Mouse (Mus musculus): ENCODE measurements around the gene Ppp1r3g. TPM values are rescaled to one million over a fixed set of nuclear protein-coding genes. Genes with fewer than 3 reads are reported as not detected.
"Not testable (repeated sequence)": the region's sequence is repeated elsewhere in the genome, so short reads cannot be mapped to it uniquely, and the experiment has no call there.

Gene Ppp1r3g
- polyA plus RNA-seq, 1 experiment from 2014 or later: 0.70 TPM

GRCm38 (mm10) chr13:35968131-35968718, 9.6 kb downstream of the Ppp1r3g start:
- Histone ChIP-seq H3K9ac (peak overlapping the region; percentile 51), H3K9me3 (no peaks in the 10 kb centered on the region), H3K27ac (no peak overlapping the region), H3K4me3 (replicated peaks) (peak overlapping the region; percentile 62), H3K27me3 (replicated peaks) (peaks cover 16% of the 10 kb centered on the region), H3K4me1 (replicated peaks) (0 out of 2 replicates have a peak, but pooled peaks cover 9% of the 10 kb centered on the region), H3K36me3 (no peaks in the 10 kb centered on the region), H3K4me2 (replicated peaks) (peak overlapping the region; percentile 100)
- peak; percentile 78 for ATAC-seq
- WGBS: under 1% methylated on average over 38 of the region's 38 CpGs

GRCm38 (mm10) chr13:35968719-35969430, 10.2 kb downstream of the Ppp1r3g start:
- H3K4me3 ChIP-seq (replicated peaks): peak overlapping the region; percentile 62
- no peak overlapping the region for H3K27ac ChIP-seq
- WGBS: under 1% methylated on average over 57 of the region's 57 CpGs
- H3K36me3 ChIP-seq: no peaks in the 10 kb centered on the region
- peak; percentile 76 for ATAC-seq
- H3K4me1 ChIP-seq (replicated peaks): 0 out of 2 replicates have a peak, but pooled peaks cover 9% of the 10 kb centered on the region
- no peaks in the 10 kb centered on the region for H3K9me3 ChIP-seq
- peak overlapping the region; percentile 100 for H3K4me2 ChIP-seq (replicated peaks)
- peak overlapping the region; percentile 51 for H3K9ac ChIP-seq
- peaks cover 16% of the 10 kb centered on the region for H3K27me3 ChIP-seq (replicated peaks)

GRCm38 (mm10) chr13:35969431-35969721, 10.7 kb downstream of the Ppp1r3g start:
- Histone ChIP-seq H3K4me2 (replicated peaks) (peak overlapping the region; percentile 100), H3K27ac (no peak overlapping the region), H3K36me3 (no peaks in the 10 kb centered on the region), H3K27me3 (replicated peaks) (peaks cover 16% of the 10 kb centered on the region), H3K4me3 (replicated peaks) (peak overlapping the region; percentile 62), H3K9me3 (no peaks in the 10 kb centered on the region), H3K9ac (peak overlapping the region; percentile 51; the same call in 1 of the 2 replicates), H3K4me1 (replicated peaks) (0 out of 2 replicates have a peak, but pooled peaks cover 9% of the 10 kb centered on the region)
- WGBS: 1% methylated on average over 18 of the region's 18 CpGs
- ATAC-seq: no peak; the same call in 1 of the 2 replicates

GRCm38 (mm10) chr13:35969829-35970228, 11.2 kb downstream of the Ppp1r3g start:
- H3K4me1 ChIP-seq (replicated peaks): 0 out of 2 replicates have a peak, but pooled peaks cover 9% of the 10 kb centered on the region
- H3K4me3 ChIP-seq (replicated peaks): peak overlapping the region; percentile 62
- H3K4me2 ChIP-seq (replicated peaks): peak overlapping the region; percentile 100
- H3K9ac ChIP-seq: no peak overlapping the region
- 44% methylated on average over 9 of the region's 9 CpGs for WGBS
- no peak for ATAC-seq
- H3K27me3 ChIP-seq (replicated peaks): peaks cover 16% of the 10 kb centered on the region
- H3K36me3 ChIP-seq: no peaks in the 10 kb centered on the region
- H3K9me3 ChIP-seq: no peaks in the 10 kb centered on the region
- H3K27ac ChIP-seq: no peak overlapping the region

- H3K4me2 ChIP-seq (replicated peaks): no peak overlapping the region
- H3K27me3 ChIP-seq (replicated peaks): no peaks in the 10 kb centered on the region
- H3K4me1 ChIP-seq (replicated peaks): no peaks in the 10 kb centered on the region
- H3K4me3 ChIP-seq (replicated peaks): no peak overlapping the region
- no peaks in the 10 kb centered on the region for H3K9me3 ChIP-seq
- no peak overlapping the region for H3K9ac ChIP-seq
- no peak for ATAC-seq
- no peak overlapping the region for H3K27ac ChIP-seq
- 90% methylated on average over 7 of the region's 7 CpGs for WGBS
- no peaks in the 10 kb centered on the region for H3K36me3 ChIP-seq
Observed at GRCm38 (mm10) chr13:35976912-35977311, 18.3 kb downstream of the Ppp1r3g start.

GRCm38 (mm10) chr13:35980471-35980870, 21.8 kb downstream of the Ppp1r3g start:
- no peaks in the 10 kb centered on the region for H3K36me3 ChIP-seq
- no peak overlapping the region for H3K4me3 ChIP-seq (replicated peaks)
- no peaks in the 10 kb centered on the region for H3K27me3 ChIP-seq (replicated peaks)
- 80% methylated on average over 4 of the region's 4 CpGs for WGBS
- H3K4me1 ChIP-seq (replicated peaks): no peaks in the 10 kb centered on the region
- no peak overlapping the region for H3K4me2 ChIP-seq (replicated peaks)
- no peak for ATAC-seq
- H3K27ac ChIP-seq: no peak overlapping the region
- no peaks in the 10 kb centered on the region for H3K9me3 ChIP-seq
- no peak overlapping the region for H3K9ac ChIP-seq

- Histone ChIP-seq H3K4me2 (replicated peaks) (no peak overlapping the region), H3K27me3 (replicated peaks) (no peaks in the 10 kb centered on the region), H3K4me3 (replicated peaks) (no peak overlapping the region), H3K9me3 (no peaks in the 10 kb centered on the region), H3K4me1 (replicated peaks) (no peaks in the 10 kb centered on the region), H3K9ac (no peak overlapping the region), H3K36me3 (no peaks in the 10 kb centered on the region), H3K27ac (no peak overlapping the region)
- 80% methylated on average over 6 of the region's 6 CpGs for WGBS
- peak; percentile 49; the same call in 1 of the 2 replicates for ATAC-seq
Observed at GRCm38 (mm10) chr13:35982985-35983384, 24.3 kb downstream of the Ppp1r3g start.

GRCm38 (mm10) chr13:35989329-35989728, 30.7 kb downstream of the Ppp1r3g start:
- Histone ChIP-seq H3K27ac (no peak overlapping the region), H3K27me3 (replicated peaks) (no peaks in the 10 kb centered on the region), H3K4me1 (replicated peaks) (peaks cover 4% of the 10 kb centered on the region; the same call in 1 of the 2 replicates), H3K4me2 (replicated peaks) (no peak overlapping the region), H3K9me3 (no peaks in the 10 kb centered on the region), H3K36me3 (no peaks in the 10 kb centered on the region), H3K4me3 (replicated peaks) (no peak overlapping the region), H3K9ac (no peak overlapping the region)
- WGBS: 66% methylated on average over 3 of the region's 3 CpGs
- ATAC-seq: no peak

- H3K36me3 ChIP-seq; H3K4me2 ChIP-seq (replicated peaks); H3K4me3 ChIP-seq (replicated peaks); H3K9ac ChIP-seq; H3K27ac ChIP-seq; H3K27me3 ChIP-seq (replicated peaks); H3K9me3 ChIP-seq; H3K4me1 ChIP-seq (replicated peaks); ATAC-seq: not testable (repeated sequence)
- WGBS: 96% methylated on average over 21 of the region's 21 CpGs
Observed at GRCm38 (mm10) chr13:35991185-35991584, 32.5 kb downstream of the Ppp1r3g start.

- Histone ChIP-seq H3K36me3 (no peaks in the 10 kb centered on the region), H3K4me3 (replicated peaks) (no peak overlapping the region), H3K4me1 (replicated peaks) (peaks cover 7% of the 10 kb centered on the region; the same call in 1 of the 2 replicates), H3K4me2 (replicated peaks) (no peak overlapping the region), H3K27me3 (replicated peaks) (no peaks in the 10 kb centered on the region), H3K9ac (no peak overlapping the region), H3K9me3 (no peaks in the 10 kb centered on the region), H3K27ac (no peak overlapping the region)
- WGBS: 59% methylated on average over 8 of the region's 8 CpGs
- ATAC-seq: peak; percentile 28; the same call in 1 of the 2 replicates
Observed at GRCm38 (mm10) chr13:35994067-35994466, 35.4 kb downstream of the Ppp1r3g start.

- no peak overlapping the region for H3K4me3 ChIP-seq (replicated peaks)
- WGBS: 77% methylated on average over 3 of the region's 3 CpGs
- no peaks in the 10 kb centered on the region for H3K9me3 ChIP-seq
- H3K27me3 ChIP-seq (replicated peaks): no peaks in the 10 kb centered on the region
- H3K27ac ChIP-seq: no peak overlapping the region
- H3K9ac ChIP-seq: no peak overlapping the region
- no peak overlapping the region for H3K4me2 ChIP-seq (replicated peaks)
- 0 out of 2 replicates have a peak, but pooled peaks cover 7% of the 10 kb centered on the region for H3K4me1 ChIP-seq (replicated peaks)
- no peak for ATAC-seq
- H3K36me3 ChIP-seq: no peaks in the 10 kb centered on the region
Observed at GRCm38 (mm10) chr13:35995231-35995630, 36.6 kb downstream of the Ppp1r3g start.

GRCm38 (mm10) chr13:35995696-35996426, 37.2 kb downstream of the Ppp1r3g start:
- 63% methylated on average over 2 of the region's 2 CpGs for WGBS
- Histone ChIP-seq H3K4me1 (replicated peaks) (0 out of 2 replicates have a peak, but pooled peaks cover 7% of the 10 kb centered on the region), H3K4me3 (replicated peaks) (no peak overlapping the region), H3K9me3 (no peaks in the 10 kb centered on the region), H3K36me3 (no peaks in the 10 kb centered on the region), H3K9ac (no peak overlapping the region), H3K27ac (no peak overlapping the region), H3K27me3 (replicated peaks) (no peaks in the 10 kb centered on the region), H3K4me2 (replicated peaks) (no peak overlapping the region)
- ATAC-seq: no peak
